Mouse (Mus musculus) limb, embryonic 10.5 days (tissue): Measurements from ENCODE around the gene Csk. TPM values are rescaled to one million over a fixed set of nuclear protein-coding genes. Genes with fewer than 3 reads are reported as not detected.

ENCODE experiments used
- DNase-seq: peaks from one replicate; pipeline ENCODE4 v3.0.0-alpha.2; 2017; ENCODE audit warnings: low spot score
- H3K27ac ChIP-seq: fragments of 300-500 bp; sonication (generic); 2 replicates; pipeline ENCODE4 v1.5.1; 2016; ENCODE audit warnings: mild to moderate bottlenecking
- H3K27me3 ChIP-seq: fragments of 300-500 bp; sonication (generic); 2 replicates; pipeline ENCODE4 v1.6.1; 2016; ENCODE audit warnings: low read depth, mild to moderate bottlenecking; ENCODE audit not compliant: poor library complexity, severe bottlenecking
- H3K36me3 ChIP-seq: fragments of 300-500 bp; sonication (generic); 2 replicates; pipeline ENCODE4 v1.6.1; 2016; ENCODE audit warnings: mild to moderate bottlenecking, moderate library complexity
- H3K4me1 ChIP-seq: fragments of 300-500 bp; sonication (generic); 2 replicates; pipeline ENCODE4 v1.6.1; 2016
- H3K4me3 ChIP-seq: fragments of 300-500 bp; sonication (generic); 2 replicates; pipeline ENCODE4 v1.5.1; 2016; ENCODE audit warnings: mild to moderate bottlenecking, moderate library complexity
- H3K9me3 ChIP-seq: fragments of 300-500 bp; sonication (generic); replicated peaks from 2 replicates; pipeline ENCODE4 v1.6.1; 2016; ENCODE audit warnings: mild to moderate bottlenecking
- WGBS: fragments of 180-500 bp; shearing (Covaris S2); methylation state at CpG from one replicate; pipeline ENCODE4 v1.1.7; 2016; 5-methylcytosine and 5-hydroxymethylcytosine counted together
- polyA plus RNA-seq: library from polyadenylated mRNA; unstranded; fragments of >200 nt; fragmentation: Nextera tagmentation; extraction: Ambion mirVana; gene quantifications from 2 replicates; pipeline ENCODE4 v1.2.1, GENCODE M21; 2016

Gene Csk
- polyA plus RNA-seq, 1 experiment from 2014 or later = 40.1 TPM

DNA sequence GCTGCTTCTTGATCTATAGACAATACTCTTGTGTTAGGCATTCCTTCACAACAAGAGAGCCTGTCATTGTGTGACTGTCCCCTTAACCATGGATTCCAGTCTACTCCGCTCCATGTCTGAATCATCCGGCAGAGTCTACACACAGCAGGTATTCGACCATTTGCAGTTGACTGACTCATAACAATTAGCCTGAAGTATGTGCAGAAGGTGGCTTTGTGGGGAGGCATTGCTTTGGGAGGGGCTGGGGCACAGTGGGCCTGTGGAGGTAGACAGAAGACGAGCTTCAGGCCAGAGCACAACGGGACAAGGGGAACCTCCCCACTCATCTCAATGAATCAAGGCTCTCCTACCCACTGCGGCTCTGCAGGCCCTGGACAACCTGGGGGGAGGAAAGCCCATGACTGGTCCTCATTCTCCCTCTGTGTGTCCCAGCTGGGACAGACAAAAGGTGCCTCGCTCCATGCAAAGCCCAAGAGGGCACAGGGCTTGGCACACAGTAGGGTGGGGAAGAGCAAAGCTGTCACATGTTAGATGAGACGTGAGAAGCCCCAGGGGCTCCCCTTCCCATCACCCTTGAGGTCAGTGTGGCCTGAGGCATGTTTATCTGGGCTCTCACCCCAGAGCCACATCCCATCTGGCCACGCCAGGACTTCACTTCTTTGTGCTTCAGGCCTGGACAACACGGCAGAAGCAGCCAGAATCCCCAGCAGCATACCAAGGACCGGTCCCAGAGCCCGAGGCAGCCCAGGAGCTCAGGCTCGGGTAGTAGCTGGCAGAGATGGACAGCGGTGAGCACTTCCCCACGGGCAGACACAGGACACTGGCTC is 27.5 kb downstream of the Csk start:
- no peaks in the 10 kb centered on the region for H3K27me3 ChIP-seq
- no peak overlapping the region for H3K4me3 ChIP-seq
- no peaks in the 10 kb centered on the region for H3K9me3 ChIP-seq
- H3K4me1 ChIP-seq = no peaks in the 10 kb centered on the region
- peak overlapping the region; percentile 39; the same call in 1 of the 2 replicates for H3K27ac ChIP-seq
- 90% methylated on average over 15 of the region's 15 CpGs for WGBS
- DNase-seq = no peak
- H3K36me3 ChIP-seq = peaks cover 71% of the 10 kb centered on the region

DNA sequence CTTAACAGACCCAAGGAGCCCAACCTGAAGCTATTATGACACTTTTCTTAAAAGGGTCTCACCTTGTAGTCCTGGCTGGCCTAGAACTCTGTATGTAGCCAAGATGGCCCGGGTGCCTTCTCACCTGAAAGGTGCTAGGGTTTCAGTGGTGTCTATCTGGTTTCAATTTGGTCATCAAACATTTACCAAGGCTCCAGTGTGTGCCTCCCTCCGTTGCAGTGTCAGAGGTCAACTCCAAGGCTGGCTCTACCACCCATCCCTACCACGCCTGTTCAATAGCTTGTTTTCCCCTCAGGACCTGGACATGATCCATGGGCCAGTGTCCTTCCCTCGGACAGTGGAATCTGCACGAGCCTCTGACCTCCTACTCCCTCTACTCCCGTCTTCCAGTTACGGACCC is 29.1 kb downstream of the Csk start:
- H3K27ac ChIP-seq = no peak overlapping the region
- peaks cover 55% of the 10 kb centered on the region for H3K36me3 ChIP-seq
- WGBS = 88% methylated on average over 7 of the region's 7 CpGs
- H3K9me3 ChIP-seq = no peaks in the 10 kb centered on the region
- no peaks in the 10 kb centered on the region for H3K27me3 ChIP-seq
- H3K4me3 ChIP-seq = no peak overlapping the region
- DNase-seq = no peak
- H3K4me1 ChIP-seq = no peaks in the 10 kb centered on the region

DNA sequence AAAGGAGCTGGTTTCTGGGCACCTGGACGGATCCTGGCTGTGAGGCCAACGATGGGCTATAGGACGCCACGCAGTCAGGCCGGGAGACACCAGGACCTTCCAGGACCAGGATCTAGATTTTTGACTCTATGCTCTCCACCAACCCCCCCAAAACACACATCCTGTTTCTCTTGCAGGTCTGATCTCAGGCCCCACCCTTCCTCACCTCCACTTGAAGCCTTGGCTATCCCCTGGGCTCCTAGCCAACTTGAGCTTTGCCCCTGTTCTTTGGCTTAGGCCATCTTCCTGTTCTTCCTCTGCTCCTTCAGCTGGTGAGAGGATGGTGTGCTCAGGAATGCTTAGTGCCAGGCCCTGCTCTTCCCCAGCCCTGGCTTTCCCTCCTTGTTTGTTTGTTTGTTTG is 32.8 kb downstream of the Csk start, which contains the start of gene Lman1l:
TSS of gene Lman1l (minus strand) at position 101 of the 400 bp plus-strand sequence.
- Histone ChIP-seq H3K4me3 (no peak within 1 kb of the TSS), H3K36me3 (peaks cover 19% of the 10 kb centered on the region), H3K27ac (no peak within 1 kb of the TSS), H3K27me3 (no peaks in the 10 kb centered on the region), H3K9me3 (no peaks in the 10 kb centered on the region), H3K4me1 (no peaks in the 10 kb centered on the region)
- DNase-seq = no peak
- 97% methylated on average over 5 of the region's 5 CpGs for WGBS

DNA sequence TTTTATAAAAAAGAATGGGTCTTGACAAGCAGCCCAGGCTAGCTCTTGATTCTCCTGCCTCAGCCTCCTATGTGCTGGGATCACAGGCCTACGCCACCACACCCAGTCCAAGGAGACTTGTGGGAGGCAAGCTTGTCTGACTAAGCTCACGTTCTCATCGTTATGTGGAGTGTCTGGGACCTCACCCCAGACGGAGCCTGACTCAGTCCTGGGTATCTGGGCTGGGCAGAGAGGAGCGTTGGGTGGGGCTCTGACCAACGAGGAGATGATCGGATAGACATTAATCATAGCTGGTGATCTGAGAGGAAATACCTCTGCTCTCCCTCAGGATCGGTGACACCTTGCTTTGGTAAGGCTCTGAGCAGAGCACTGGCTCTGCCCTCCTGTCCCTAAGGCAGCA is 34.6 kb downstream of the Csk start:
- DNase-seq = no peak
- no peak overlapping the region for H3K27ac ChIP-seq
- no peak overlapping the region for H3K4me3 ChIP-seq
- H3K4me1 ChIP-seq = no peaks in the 10 kb centered on the region
- WGBS = 75% methylated on average over 8 of the region's 8 CpGs
- H3K9me3 ChIP-seq = no peaks in the 10 kb centered on the region
- H3K36me3 ChIP-seq = peaks cover 2% of the 10 kb centered on the region; the same call in 1 of the 2 replicates
- H3K27me3 ChIP-seq = no peaks in the 10 kb centered on the region

DNA sequence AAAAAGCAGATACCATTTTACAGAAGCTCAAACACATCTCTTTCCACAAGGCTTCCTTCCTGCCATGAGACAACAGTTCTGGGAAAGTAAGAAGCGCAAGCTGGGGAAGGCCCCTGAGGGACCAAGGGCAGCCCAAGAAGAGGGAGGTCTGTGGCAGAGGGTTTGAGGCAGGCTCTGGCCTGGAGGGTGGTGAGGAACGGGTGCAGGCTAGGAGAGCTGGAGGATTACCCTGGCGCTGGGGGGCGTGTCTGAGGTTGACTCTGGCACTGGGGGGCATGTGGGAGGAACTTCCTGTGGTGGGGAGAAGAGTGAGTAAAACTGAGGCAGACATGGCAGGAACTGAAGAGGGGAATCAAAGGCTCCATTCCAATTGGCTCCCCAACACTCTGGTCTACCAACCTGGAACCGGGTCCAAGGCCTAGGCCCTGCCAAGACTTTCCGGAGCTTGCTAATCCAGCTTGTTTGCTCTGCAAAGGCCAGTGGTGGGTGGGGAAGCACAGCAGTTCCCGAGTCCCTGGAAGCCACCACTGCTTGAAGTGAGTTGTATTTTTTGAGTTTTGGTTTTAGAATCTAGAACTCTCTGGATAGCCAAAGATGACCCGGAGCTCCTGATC is 35.8 kb downstream of the Csk start:
- DNase-seq = no peak
- no peak overlapping the region for H3K27ac ChIP-seq
- WGBS = 83% methylated on average over 8 of the region's 8 CpGs
- 0 out of 2 replicates have a peak, but pooled peaks cover 4% of the 10 kb centered on the region for H3K27me3 ChIP-seq
- H3K4me3 ChIP-seq = no peak overlapping the region
- no peaks in the 10 kb centered on the region for H3K36me3 ChIP-seq
- no peaks in the 10 kb centered on the region for H3K4me1 ChIP-seq
- no peaks in the 10 kb centered on the region for H3K9me3 ChIP-seq

DNA sequence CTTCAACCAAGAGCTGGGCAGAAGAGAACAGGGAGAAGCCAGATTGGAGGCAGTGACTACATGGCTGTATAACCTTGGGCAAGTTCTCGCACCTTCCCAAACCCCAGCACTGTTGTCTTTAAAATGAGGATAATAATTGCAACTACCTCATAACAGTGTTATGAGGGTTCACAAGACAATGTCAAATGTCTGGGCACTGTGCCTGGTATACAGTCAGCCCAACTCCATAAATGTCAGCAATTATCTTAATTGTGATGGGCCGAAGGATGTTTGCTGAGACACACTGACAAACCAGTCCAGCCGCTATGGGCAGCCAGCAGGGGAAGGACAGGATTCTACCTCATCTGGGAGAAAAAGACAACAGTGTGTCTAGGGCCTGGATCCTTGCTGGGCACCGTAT is 38.6 kb downstream of the Csk start:
- Histone ChIP-seq H3K4me1 (no peaks in the 10 kb centered on the region), H3K27me3 (0 out of 2 replicates have a peak, but pooled peaks cover 4% of the 10 kb centered on the region), H3K27ac (no peak overlapping the region), H3K9me3 (no peaks in the 10 kb centered on the region), H3K36me3 (no peaks in the 10 kb centered on the region), H3K4me3 (no peak overlapping the region)
- WGBS = 91% methylated on average over 4 of the region's 4 CpGs
- DNase-seq = no peak

DNA sequence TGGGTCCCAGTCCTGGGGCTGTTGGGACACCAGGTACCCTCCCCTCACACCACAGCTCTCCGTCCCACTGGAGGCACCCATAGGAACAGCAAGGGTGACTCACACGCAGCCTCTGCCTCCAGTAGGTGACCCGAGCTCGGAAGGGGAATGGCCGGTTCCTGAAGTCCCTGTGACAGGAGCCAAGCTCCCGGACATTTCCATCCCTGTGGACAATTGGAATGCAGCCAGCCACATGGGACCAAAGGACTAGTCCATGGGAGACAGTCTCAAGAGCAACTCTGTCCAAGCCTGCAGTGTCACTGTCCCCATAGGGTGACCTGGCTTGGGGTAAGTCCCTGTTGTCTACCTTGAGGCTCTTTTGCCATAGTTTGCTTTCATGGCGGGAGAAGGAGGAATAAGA is 39.5 kb downstream of the Csk start:
- no peak for DNase-seq
- Histone ChIP-seq H3K27me3 (0 out of 2 replicates have a peak, but pooled peaks cover 4% of the 10 kb centered on the region), H3K9me3 (no peaks in the 10 kb centered on the region), H3K36me3 (no peaks in the 10 kb centered on the region), H3K4me3 (no peak overlapping the region), H3K27ac (no peak overlapping the region), H3K4me1 (no peaks in the 10 kb centered on the region)
- 79% methylated on average over 7 of the region's 7 CpGs for WGBS

DNA sequence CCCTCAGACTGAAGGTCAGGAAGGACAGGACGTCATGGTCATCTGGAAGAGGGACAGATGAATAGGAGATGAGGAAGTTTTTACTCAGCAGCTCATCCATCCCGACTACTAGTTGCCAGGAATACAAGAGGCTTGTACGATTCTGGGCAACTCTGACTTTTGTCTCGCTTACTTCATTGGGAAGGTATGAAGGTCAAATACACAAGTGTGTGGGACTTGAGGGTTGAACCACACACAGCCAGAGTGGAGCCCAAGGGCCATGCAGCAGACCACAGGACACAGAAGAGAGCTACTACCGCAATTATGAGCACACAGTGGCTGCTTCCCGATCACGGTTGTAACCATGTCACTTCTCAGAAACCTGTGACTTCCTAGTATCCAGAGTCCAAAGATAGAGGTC is 40.8 kb downstream of the Csk start:
- Histone ChIP-seq H3K27me3 (0 out of 2 replicates have a peak, but pooled peaks cover 4% of the 10 kb centered on the region), H3K4me1 (no peaks in the 10 kb centered on the region), H3K4me3 (no peak overlapping the region), H3K27ac (no peak overlapping the region), H3K9me3 (no peaks in the 10 kb centered on the region), H3K36me3 (no peaks in the 10 kb centered on the region)
- 83% methylated on average over 7 of the region's 7 CpGs for WGBS
- no peak for DNase-seq

DNA sequence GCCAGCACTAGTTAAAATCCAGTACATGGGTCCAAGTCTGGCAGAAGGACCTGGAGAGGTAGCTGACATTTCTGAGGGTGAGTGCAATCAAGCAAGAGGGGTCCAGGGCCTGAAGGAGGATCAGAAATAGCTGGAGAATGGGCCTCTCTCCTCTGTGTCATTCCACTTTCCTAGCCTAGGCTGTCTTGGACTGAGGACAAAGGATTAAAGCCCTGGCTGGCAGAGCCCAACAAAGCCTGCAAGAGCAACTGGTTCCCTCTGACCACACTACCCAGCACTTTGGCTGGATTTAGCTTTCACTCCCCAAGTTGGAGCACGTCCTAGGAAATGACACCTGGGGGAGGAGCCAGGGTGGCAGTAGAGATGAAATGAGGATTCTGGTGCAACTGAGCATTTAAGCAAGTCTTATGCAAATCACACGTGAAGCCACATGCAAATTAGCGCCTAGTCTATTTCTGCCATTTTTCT is 43.0 kb downstream of the Csk start:
- 55% methylated on average over 3 of the region's 3 CpGs for WGBS
- Histone ChIP-seq H3K4me3 (no peak overlapping the region), H3K27me3 (peaks cover 22% of the 10 kb centered on the region), H3K9me3 (no peaks in the 10 kb centered on the region), H3K27ac (no peak overlapping the region), H3K4me1 (peaks cover 7% of the 10 kb centered on the region), H3K36me3 (no peaks in the 10 kb centered on the region)
- no peak for DNase-seq

DNA sequence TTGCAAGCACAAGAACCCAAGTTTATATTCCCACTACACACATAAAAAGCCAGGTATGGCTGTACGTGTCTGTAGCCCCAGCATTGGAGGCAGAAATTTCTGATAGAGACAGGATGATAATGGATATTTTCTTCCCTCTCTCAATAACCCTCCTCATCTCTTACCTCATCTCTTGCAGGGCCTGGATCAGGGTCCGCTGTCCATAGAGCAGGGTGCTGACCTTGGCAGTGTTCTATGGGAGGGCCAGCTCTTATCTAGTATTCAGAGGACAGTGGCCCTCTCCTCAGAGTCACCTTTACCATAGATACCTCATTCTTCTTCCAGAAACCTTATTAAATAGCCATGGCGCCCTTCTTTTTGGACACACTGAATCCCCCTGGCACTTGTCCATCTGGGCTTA is 43.6 kb downstream of the Csk start:
- H3K4me3 ChIP-seq = no peak overlapping the region
- H3K9me3 ChIP-seq = no peaks in the 10 kb centered on the region
- H3K27ac ChIP-seq = no peak overlapping the region
- 59% methylated on average over 3 of the region's 3 CpGs for WGBS
- peaks cover 26% of the 10 kb centered on the region for H3K27me3 ChIP-seq
- peaks cover 7% of the 10 kb centered on the region for H3K4me1 ChIP-seq
- H3K36me3 ChIP-seq = no peaks in the 10 kb centered on the region
- DNase-seq = no peak

DNA sequence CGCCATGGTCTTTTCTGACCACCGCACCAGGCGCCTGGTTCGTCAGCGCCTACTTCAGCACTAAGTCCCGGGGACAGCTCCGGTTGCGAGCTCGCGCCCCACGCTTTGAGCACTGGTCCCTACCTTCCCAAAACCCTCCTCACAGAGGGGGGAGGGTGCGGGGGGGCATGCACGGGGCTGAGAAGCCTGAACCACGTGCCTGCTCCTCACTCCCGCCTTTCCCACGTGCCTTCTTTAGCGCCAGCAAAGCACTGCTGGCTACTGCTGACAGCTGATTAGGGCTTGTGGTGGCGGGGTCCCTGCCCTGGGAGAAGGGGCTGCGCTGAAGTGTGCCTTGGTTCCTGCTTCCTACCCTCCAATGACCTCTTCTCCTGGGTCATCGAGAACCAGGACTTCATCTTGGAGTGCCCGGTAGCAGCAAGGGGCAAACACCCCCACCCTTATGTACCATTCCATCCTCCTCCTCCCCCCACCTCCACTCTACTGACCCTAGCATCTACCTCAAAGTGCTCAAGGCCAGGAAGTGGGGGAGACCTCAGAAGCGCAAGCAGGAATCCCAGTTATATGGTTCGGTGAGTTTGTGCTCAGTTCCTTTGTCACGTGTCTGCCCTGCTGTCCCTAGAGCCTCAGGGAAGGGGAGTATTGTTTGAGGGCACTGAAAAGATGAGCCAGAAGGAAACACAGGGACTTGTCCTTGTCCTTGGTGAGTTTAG is 47.1 kb downstream of the Csk start, which contains the start of gene Cplx3:
TSS of gene Cplx3 (minus strand) at position 143 of the 713 bp plus-strand sequence.
- H3K9me3 ChIP-seq = no peaks in the 10 kb centered on the region
- H3K4me1 ChIP-seq = peaks cover 7% of the 10 kb centered on the region
- H3K27me3 ChIP-seq = peaks cover 25% of the 10 kb centered on the region
- WGBS = 9% methylated on average over 24 of the region's 24 CpGs
- no peaks in the 10 kb centered on the region for H3K36me3 ChIP-seq
- 0 out of 2 replicates have a peak within 1 kb of the TSS, but pooled peaks have one; percentile 11 for H3K4me3 ChIP-seq
- DNase-seq = peak; percentile 87
- no peak within 1 kb of the TSS for H3K27ac ChIP-seq

DNA sequence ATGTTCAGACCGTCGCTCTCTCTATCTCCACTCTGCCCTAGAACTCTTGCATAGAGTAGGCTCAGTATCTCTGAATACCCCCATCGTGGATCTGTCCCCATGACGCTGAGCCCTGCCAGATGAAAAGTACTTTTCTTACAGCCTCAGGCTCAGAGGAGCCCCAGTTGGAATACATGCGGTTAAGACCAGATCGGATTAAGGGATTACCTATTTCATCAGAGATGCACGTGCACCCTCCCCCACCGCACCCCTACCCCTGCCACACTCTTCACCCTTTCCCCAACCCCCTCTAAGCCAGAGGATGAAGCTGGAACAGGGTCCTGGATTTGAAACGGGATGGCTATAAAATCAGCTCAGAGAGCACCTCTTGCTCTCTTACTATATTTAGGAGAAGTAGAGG is 47.9 kb downstream of the Csk start:
- DNase-seq = no peak
- Histone ChIP-seq H3K27ac (no peak overlapping the region), H3K9me3 (no peaks in the 10 kb centered on the region), H3K27me3 (peaks cover 25% of the 10 kb centered on the region), H3K4me3 (no peak overlapping the region), H3K4me1 (peaks cover 13% of the 10 kb centered on the region), H3K36me3 (no peaks in the 10 kb centered on the region)
- 24% methylated on average over 9 of the region's 9 CpGs for WGBS

DNA sequence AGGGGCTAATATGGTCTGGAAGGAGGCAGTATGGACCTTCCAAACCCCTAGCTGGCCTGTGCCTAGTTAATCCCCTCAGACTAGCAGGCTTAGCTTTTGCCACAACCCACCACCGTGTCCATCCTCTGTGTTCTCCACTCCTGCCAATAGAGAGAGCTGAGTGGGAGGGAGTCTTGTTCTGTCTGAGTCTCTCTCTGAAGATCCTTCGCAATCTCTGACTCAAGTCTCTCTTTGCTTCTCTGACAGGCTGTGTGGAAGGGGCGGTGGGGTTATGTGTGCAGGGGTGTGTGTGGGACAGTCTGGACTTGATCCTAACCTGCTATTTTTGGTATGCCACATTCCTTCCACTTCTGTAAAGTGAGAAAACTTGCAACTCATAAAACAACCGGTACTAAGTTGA is 48.6 kb downstream of the Csk start:
- H3K27ac ChIP-seq = no peak overlapping the region
- 85% methylated on average over 4 of the region's 4 CpGs for WGBS
- peaks cover 25% of the 10 kb centered on the region for H3K27me3 ChIP-seq
- peaks cover 17% of the 10 kb centered on the region for H3K4me1 ChIP-seq
- DNase-seq = no peak
- no peaks in the 10 kb centered on the region for H3K36me3 ChIP-seq
- H3K9me3 ChIP-seq = no peaks in the 10 kb centered on the region
- no peak overlapping the region for H3K4me3 ChIP-seq
